In genomic region chr12:12509164-12509937, GRCm38 (mm10) we compare ENCODE assay signal across 8 mouse cellular contexts.
DNase-seq lines count a peak whose midpoint lies in the region; ATAC-seq lines count a peak whose summit lies in the region.

No protein-coding gene starts in this region.

- no peak overlapping the region for H3K4me2 ChIP-seq in kidney, embryonic 15.5 days
- H3K4me2 ChIP-seq in lung, embryonic 15.5 days: no peak overlapping the region
- no peak overlapping the region for H3K4me2 ChIP-seq in hindbrain, embryonic 16.5 days (ENCODE audit: low read length)

- H3K4me1 ChIP-seq in kidney, embryonic 15.5 days: peaks cover 12% of the 10 kb centered on the region
- H3K4me1 ChIP-seq in lung, embryonic 15.5 days: no peaks in the 10 kb centered on the region
- no peaks in the 10 kb centered on the region for H3K4me1 ChIP-seq in hindbrain, embryonic 16.5 days (ENCODE audit: control insufficient read depth, insufficient read depth, low read depth, low read length)

- peak overlapping the region; percentile 38 for H3K27ac ChIP-seq in kidney, embryonic 15.5 days
- H3K27ac ChIP-seq in lung, embryonic 15.5 days: peak overlapping the region; percentile 82
- H3K27ac ChIP-seq in hindbrain, embryonic 16.5 days (ENCODE audit: low read depth, low read length): no peak overlapping the region

- no peak overlapping the region for H3K9ac ChIP-seq in kidney, embryonic 15.5 days
- H3K9ac ChIP-seq in lung, embryonic 15.5 days: no peak overlapping the region
- no peak overlapping the region for H3K9ac ChIP-seq in hindbrain, embryonic 16.5 days (ENCODE audit: low read depth, low read length)

- WGBS in kidney, embryonic 15.5 days: 26% methylated on average over 9 of the region's 9 CpGs
- 20% methylated on average over 9 of the region's 9 CpGs for WGBS in lung, embryonic 15.5 days
- 44% methylated on average over 9 of the region's 9 CpGs for WGBS in hindbrain, embryonic 16.5 days

- no peaks in the 10 kb centered on the region for H3K9me3 ChIP-seq in kidney, embryonic 15.5 days (replicated peaks)
- no peaks in the 10 kb centered on the region for H3K9me3 ChIP-seq in lung, embryonic 15.5 days
- H3K9me3 ChIP-seq in hindbrain, embryonic 16.5 days (ENCODE audit: control insufficient read depth, low read length): no peaks in the 10 kb centered on the region

- peak; percentile 89 for ATAC-seq in kidney, embryonic 15.5 days (replicated peaks; ENCODE audit: low FRiP score)
- ATAC-seq in lung, embryonic 15.5 days (ENCODE audit: borderline replicate concordance, extremely low read depth, low FRiP score, low TSS enrichment): peak; percentile 90
- no peak for ATAC-seq in hindbrain, embryonic 16.5 days

- H3K4me3 ChIP-seq in kidney, embryonic 15.5 days (replicated peaks): no peak overlapping the region
- H3K4me3 ChIP-seq in lung, embryonic 15.5 days: no peak overlapping the region
- no peak overlapping the region for H3K4me3 ChIP-seq in hindbrain, embryonic 16.5 days (ENCODE audit: low read length)

- H3K36me3 ChIP-seq in kidney, embryonic 15.5 days: no peaks in the 10 kb centered on the region
- H3K36me3 ChIP-seq in lung, embryonic 15.5 days: no peaks in the 10 kb centered on the region
- H3K36me3 ChIP-seq in hindbrain, embryonic 16.5 days (ENCODE audit: control insufficient read depth, insufficient read depth, low read length): no peaks in the 10 kb centered on the region

- DNase-seq in adrenal gland, postnatal 14 days: peak; percentile 9
- no peak for DNase-seq in adrenal gland, postnatal 25 days
- DNase-seq in forelimb bud, embryonic 11.5 days (ENCODE audit: low read depth, low spot score): peak; percentile 75
- no peak for DNase-seq in gastrocnemius, postnatal 25 days
- no peak for DNase-seq in layer of hippocampus, adult 9-10 months (ENCODE audit: low spot score)

- H3K27me3 ChIP-seq in kidney, embryonic 15.5 days: no peaks in the 10 kb centered on the region
- no peaks in the 10 kb centered on the region for H3K27me3 ChIP-seq in lung, embryonic 15.5 days
- no peaks in the 10 kb centered on the region for H3K27me3 ChIP-seq in hindbrain, embryonic 16.5 days (replicated peaks; ENCODE audit: control insufficient read depth, insufficient read depth, low read length)

Comparison
In these comparisons a context has a peak if more than half of its experiments do, and no peak if none do; other contexts are left out.
1. DNase-seq: peak in adrenal gland, postnatal 14 days (single experiment) and forelimb bud, embryonic 11.5 days (single experiment); none in adrenal gland, postnatal 25 days (single experiment), gastrocnemius, postnatal 25 days (single experiment) and layer of hippocampus, adult 9-10 months (single experiment).